Mouse (Mus musculus): ENCODE measurements around the gene Zic1. TPM values are rescaled to one million over a fixed set of nuclear protein-coding genes. Genes with fewer than 3 reads are reported as not detected.

The Zic1 gene
- polyA plus RNA-seq (2015; fragmentation: Nextera tagmentation; extraction: Ambion mirVana), result not detected in 2 replicates

DNA sequence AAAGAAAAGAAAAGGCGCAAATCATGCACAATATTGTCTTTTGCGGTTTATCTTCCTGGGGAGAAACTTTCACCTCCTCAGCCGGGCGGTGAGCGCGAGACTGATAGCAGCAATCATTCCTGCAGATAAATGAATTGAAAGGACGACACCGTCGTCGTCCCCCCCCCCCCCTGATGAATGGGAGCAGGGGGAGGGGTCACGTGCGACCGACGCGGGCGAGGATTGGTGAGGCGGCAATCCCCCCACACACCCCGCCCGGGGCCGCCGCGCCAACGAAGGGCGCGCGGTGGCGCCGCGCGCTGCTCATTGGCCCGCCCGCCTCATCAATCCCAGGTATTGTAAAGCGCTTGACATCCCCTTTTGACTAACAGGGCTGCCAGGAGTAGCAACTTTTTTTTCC is at the start of gene Zic1:
Gene Zic1, minus strand, starts transcription at position 147 of the 400 bp plus-strand sequence.
- no peak for TF ChIP-seq EP300 (IDR thresholded peaks at IDR 0.05)
- no peak for TF ChIP-seq CTCF (IDR thresholded peaks at IDR 0.05)
- H3K4me1 ChIP-seq (ENCODE audit: insufficient read depth, low read depth, low read length), result 0 out of 2 replicates have a peak, but pooled peaks cover 3% of the 10 kb centered on the region
- H3K36me3 ChIP-seq (ENCODE audit: insufficient read depth, low read length), result no peaks in the 10 kb centered on the region
- WGBS, result under 1% methylated on average over 27 of the region's 33 CpGs
- peaks cover 90% of the 10 kb centered on the region for H3K27me3 ChIP-seq (replicated peaks; ENCODE audit: insufficient read depth, low read length)
- no peak within 1 kb of the TSS for H3K27ac ChIP-seq (ENCODE audit: low read length)
- H3K9me3 ChIP-seq (ENCODE audit: low read length), result no peaks in the 10 kb centered on the region
- peak within 1 kb of the TSS; percentile 52 for H3K4me2 ChIP-seq (replicated peaks; ENCODE audit: low read depth, low read length)
- no peak within 1 kb of the TSS for H3K9ac ChIP-seq (replicated peaks; ENCODE audit: low read depth)
- DNase-seq (ENCODE audit: low spot score) (no peak), ATAC-seq (no peak)
- peak within 1 kb of the TSS; percentile 38 for H3K4me3 ChIP-seq (ENCODE audit: low read depth, low read length)

DNA sequence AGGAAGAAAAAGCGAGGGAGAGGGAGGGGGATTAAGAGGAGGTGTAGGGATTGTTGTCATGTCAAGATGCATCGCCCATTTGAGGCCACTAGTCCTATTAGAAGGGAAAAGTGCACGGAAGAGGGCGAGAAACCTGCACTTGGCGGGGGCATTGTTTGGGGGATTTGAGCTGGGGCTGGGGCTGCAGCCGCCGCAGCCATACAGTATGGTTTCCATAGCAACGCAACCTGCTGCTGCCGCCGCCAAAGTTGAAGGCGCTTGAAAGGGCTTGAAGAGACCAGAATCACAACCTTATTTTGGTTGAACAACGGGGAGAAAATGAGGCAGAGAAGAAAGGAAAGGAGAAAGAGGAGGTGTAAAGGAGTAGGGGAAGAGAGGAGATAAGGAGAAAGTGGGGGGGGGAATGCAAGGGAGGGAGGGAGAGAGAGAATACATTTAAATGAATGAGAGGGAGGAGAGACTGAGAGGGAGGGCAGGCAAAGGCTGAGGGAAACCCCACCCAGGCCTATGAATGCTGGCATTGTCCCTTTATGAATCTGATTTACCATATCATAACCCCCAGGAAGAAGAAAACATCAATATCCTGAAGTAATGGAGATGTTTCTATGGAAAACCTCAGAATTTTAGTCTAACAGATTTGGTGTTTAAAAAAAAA is 48.5 kb upstream of the Zic1 start:
- ATAC-seq (no peak), DNase-seq (ENCODE audit: low spot score) (no peak)
- Histone ChIP-seq H3K27ac (ENCODE audit: low read length) (no peak overlapping the region), H3K4me1 (ENCODE audit: insufficient read depth, low read depth, low read length) (no peaks in the 10 kb centered on the region), H3K4me2 (replicated peaks; ENCODE audit: low read depth, low read length) (no peak overlapping the region), H3K9ac (replicated peaks; ENCODE audit: low read depth) (no peak overlapping the region), H3K4me3 (ENCODE audit: low read depth, low read length) (no peak overlapping the region), H3K9me3 (ENCODE audit: low read length) (no peaks in the 10 kb centered on the region), H3K27me3 (replicated peaks; ENCODE audit: insufficient read depth, low read length) (no peaks in the 10 kb centered on the region; the same call in none of the 2 replicates), H3K36me3 (ENCODE audit: insufficient read depth, low read length) (no peaks in the 10 kb centered on the region)
- WGBS, result 2% methylated on average over 12 of the region's 12 CpGs
- TF ChIP-seq EP300 (IDR thresholded peaks at IDR 0.05) (no peak), CTCF (IDR thresholded peaks at IDR 0.05) (no peak)

DNA sequence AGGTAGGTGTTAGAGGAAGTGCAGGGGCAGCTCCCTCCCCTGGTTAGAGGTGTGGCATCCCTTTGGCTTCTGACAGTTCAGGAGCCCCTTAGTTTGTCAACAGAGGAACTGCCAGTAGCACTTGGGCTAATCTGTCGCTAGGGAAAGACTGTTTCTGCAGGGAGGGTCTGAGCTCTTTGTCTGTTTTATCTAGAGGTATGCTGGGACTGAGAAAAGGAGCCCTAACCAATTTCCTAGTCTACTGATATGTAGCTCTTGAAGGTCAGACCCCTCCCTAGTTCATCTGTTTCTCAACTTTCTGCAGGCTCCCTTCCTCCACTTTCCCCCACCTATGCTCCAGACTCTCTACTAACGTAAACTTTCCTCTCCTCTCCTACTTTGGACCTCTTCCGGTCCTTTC is 44.2 kb upstream of the Zic1 start:
- ATAC-seq (no peak), DNase-seq (ENCODE audit: low spot score) (no peak)
- Histone ChIP-seq H3K4me3 (ENCODE audit: low read depth, low read length) (no peak overlapping the region), H3K36me3 (ENCODE audit: insufficient read depth, low read length) (no peaks in the 10 kb centered on the region), H3K27ac (ENCODE audit: low read length) (no peak overlapping the region), H3K4me2 (replicated peaks; ENCODE audit: low read depth, low read length) (no peak overlapping the region), H3K9ac (replicated peaks; ENCODE audit: low read depth) (no peak overlapping the region), H3K9me3 (ENCODE audit: low read length) (no peaks in the 10 kb centered on the region), H3K27me3 (replicated peaks; ENCODE audit: insufficient read depth, low read length) (peaks cover 21% of the 10 kb centered on the region), H3K4me1 (ENCODE audit: insufficient read depth, low read depth, low read length) (no peaks in the 10 kb centered on the region)
- WGBS, result 2% methylated on average over 3 of the region's 3 CpGs
- TF ChIP-seq CTCF (IDR thresholded peaks at IDR 0.05), result no peak
- no peak for TF ChIP-seq EP300 (IDR thresholded peaks at IDR 0.05)

DNA sequence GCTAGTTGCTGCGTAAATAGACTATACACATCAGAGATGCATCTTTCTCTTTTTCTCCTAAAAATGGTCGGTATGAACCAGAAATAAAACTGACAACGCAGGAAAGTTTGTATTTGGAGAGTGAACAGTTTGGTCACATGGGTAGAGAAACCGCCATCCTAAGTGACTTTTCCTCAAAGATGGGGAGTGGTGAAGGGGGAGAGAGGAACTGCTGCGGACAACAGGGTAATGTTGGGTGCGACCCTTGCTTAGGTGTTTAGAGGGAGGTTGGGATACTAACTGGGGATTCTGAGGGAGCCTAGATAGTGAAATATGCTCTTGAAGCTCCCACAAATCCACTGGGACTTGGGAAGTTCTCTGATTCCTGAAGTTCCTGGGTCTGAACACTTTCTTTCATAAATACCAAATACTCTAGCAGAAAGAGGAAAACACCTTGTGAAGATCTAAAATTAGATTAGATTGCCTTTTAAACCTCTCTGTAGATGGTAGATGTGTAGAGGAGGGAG is 40.7 kb upstream of the Zic1 start:
- Histone ChIP-seq H3K9me3 (ENCODE audit: low read length) (no peaks in the 10 kb centered on the region), H3K4me2 (replicated peaks; ENCODE audit: low read depth, low read length) (no peak overlapping the region), H3K4me1 (ENCODE audit: insufficient read depth, low read depth, low read length) (no peaks in the 10 kb centered on the region), H3K27ac (ENCODE audit: low read length) (no peak overlapping the region), H3K4me3 (ENCODE audit: low read depth, low read length) (no peak overlapping the region), H3K27me3 (replicated peaks; ENCODE audit: insufficient read depth, low read length) (peaks cover 38% of the 10 kb centered on the region), H3K36me3 (ENCODE audit: insufficient read depth, low read length) (no peaks in the 10 kb centered on the region), H3K9ac (replicated peaks; ENCODE audit: low read depth) (no peak overlapping the region)
- no peak for ATAC-seq
- under 1% methylated on average over 6 of the region's 6 CpGs for WGBS
- no peak for DNase-seq (ENCODE audit: low spot score)
- TF ChIP-seq CTCF (IDR thresholded peaks at IDR 0.05) (no peak), EP300 (IDR thresholded peaks at IDR 0.05) (no peak)

DNA sequence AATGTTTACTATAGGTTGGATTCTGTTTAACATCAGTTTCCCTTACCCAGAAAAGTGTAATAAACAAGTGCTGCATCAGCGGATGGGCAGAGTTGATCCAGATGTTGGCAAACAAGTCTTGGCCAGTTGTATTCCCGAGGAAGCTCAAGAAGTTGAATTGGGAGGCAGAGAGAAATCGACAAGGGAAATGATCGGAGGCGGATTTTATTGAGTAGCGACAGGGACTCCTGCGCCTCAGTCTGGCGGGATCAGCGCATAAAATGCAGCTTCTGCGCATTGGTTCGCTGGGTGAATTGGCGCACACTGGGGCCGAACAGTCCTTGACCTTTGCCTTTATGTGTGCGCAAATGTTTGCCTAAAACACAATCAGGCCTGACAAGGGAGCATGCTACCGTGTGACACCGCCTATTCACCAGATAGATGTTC is 40.2 kb upstream of the Zic1 start:
- no peak overlapping the region for H3K9ac ChIP-seq (replicated peaks; ENCODE audit: low read depth)
- ATAC-seq (no peak), DNase-seq (ENCODE audit: low spot score) (no peak)
- no peaks in the 10 kb centered on the region for H3K36me3 ChIP-seq (ENCODE audit: insufficient read depth, low read length)
- no peaks in the 10 kb centered on the region for H3K4me1 ChIP-seq (ENCODE audit: insufficient read depth, low read depth, low read length)
- no peak overlapping the region for H3K27ac ChIP-seq (ENCODE audit: low read length)
- H3K4me3 ChIP-seq (ENCODE audit: low read depth, low read length), result no peak overlapping the region
- WGBS, result 1% methylated on average over 16 of the region's 16 CpGs
- TF ChIP-seq CTCF (IDR thresholded peaks at IDR 0.05), result no peak
- TF ChIP-seq EP300 (IDR thresholded peaks at IDR 0.05), result no peak
- peaks cover 38% of the 10 kb centered on the region for H3K27me3 ChIP-seq (replicated peaks; ENCODE audit: insufficient read depth, low read length)
- H3K9me3 ChIP-seq (ENCODE audit: low read length), result no peaks in the 10 kb centered on the region
- no peak overlapping the region for H3K4me2 ChIP-seq (replicated peaks; ENCODE audit: low read depth, low read length)

DNA sequence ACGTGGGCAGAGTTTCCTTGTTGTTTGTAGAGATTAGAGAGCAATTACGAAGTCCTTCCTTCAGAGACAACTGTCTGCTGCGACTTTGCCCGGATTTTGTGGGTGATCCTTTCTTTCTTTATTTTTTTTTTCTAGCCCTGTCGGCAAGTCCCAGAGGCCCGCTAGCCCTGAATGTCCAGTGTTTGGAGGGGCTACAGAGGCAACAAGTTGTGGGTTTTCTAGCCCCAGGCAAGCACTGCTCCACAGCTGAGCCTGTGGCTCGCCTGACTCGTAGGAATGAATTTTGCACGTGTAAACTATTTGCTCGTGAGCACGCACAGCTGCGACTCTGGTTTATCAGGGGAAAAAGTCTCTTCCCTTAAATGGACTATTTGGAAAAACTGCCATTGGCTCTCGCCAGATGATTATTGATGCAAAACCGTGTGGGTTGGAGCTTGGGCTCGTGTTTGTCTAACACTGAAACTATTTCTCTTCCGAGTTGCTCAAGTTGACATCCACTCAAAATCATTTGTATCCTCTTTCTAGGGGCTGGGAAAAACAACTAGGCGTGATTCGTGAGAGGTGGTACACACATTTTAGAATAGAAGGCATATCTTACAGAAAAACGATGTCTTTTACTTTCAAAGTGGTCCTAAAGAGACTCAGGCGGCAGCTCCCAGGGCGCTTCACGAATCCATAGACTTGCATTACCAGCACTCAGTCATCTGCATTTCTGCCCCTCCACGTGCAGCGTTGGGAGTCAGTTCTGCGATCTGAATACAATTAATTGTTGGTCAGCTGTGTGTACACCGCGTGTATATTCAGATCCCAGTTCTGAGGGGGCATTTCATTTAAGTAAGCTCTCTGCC is 39.5 kb upstream of the Zic1 start:
- H3K27me3 ChIP-seq (replicated peaks; ENCODE audit: insufficient read depth, low read length), result peaks cover 40% of the 10 kb centered on the region
- H3K4me1 ChIP-seq (ENCODE audit: insufficient read depth, low read depth, low read length), result no peaks in the 10 kb centered on the region
- ATAC-seq (no peak), DNase-seq (ENCODE audit: low spot score) (no peak)
- H3K27ac ChIP-seq (ENCODE audit: low read length), result no peak overlapping the region
- 2% methylated on average over 27 of the region's 27 CpGs for WGBS
- no peaks in the 10 kb centered on the region for H3K9me3 ChIP-seq (ENCODE audit: low read length)
- no peak overlapping the region for H3K4me3 ChIP-seq (ENCODE audit: low read depth, low read length)
- H3K4me2 ChIP-seq (replicated peaks; ENCODE audit: low read depth, low read length), result no peak overlapping the region
- no peaks in the 10 kb centered on the region for H3K36me3 ChIP-seq (ENCODE audit: insufficient read depth, low read length)
- no peak overlapping the region for H3K9ac ChIP-seq (replicated peaks; ENCODE audit: low read depth)
- TF ChIP-seq CTCF (IDR thresholded peaks at IDR 0.05) (no peak), EP300 (IDR thresholded peaks at IDR 0.05) (no peak)
